Mouse (Mus musculus) C2C12 (cell line): Measurements from ENCODE around the gene Hbs1l.

ENCODE experiments used
- CEBPB ChIP-seq: IDR thresholded peaks from one replicate; pipeline ENCODE4 v1.6.1; 2011; ENCODE audit warnings: low read depth, mild to moderate bottlenecking, control low read depth, moderate library complexity
- CTCF ChIP-seq: IDR thresholded peaks from one replicate; pipeline ENCODE4 v1.5.1; 2011; ENCODE audit not compliant: control insufficient read depth, insufficient read depth, insufficient read length
- FOSL1 ChIP-seq: IDR thresholded peaks from one replicate; pipeline ENCODE4 v1.8.0; 2011; ENCODE audit warnings: mild to moderate bottlenecking, low read length; ENCODE audit not compliant: poor library complexity, insufficient read depth, severe bottlenecking
- MAX ChIP-seq: IDR thresholded peaks from one replicate; pipeline ENCODE4 v1.6.1; 2011; ENCODE audit warnings: mild to moderate bottlenecking, control low read depth
- MYOD1 ChIP-seq: IDR thresholded peaks from one replicate; pipeline ENCODE4 v1.6.1; 2011; ENCODE audit warnings: low read depth; ENCODE audit not compliant: control insufficient read depth, insufficient read length
- MYOG ChIP-seq: IDR thresholded peaks from one replicate; pipeline ENCODE4 v1.6.1; 2011; ENCODE audit not compliant: control insufficient read depth, insufficient read length; ENCODE audit errors: extremely low read depth
- USF1 ChIP-seq: IDR thresholded peaks from one replicate; pipeline ENCODE4 v1.6.1; 2011; ENCODE audit warnings: low read depth, mild to moderate bottlenecking, control low read depth, moderate library complexity

- TF ChIP-seq MAX: no peak
- no peak for TF ChIP-seq CTCF
- TF ChIP-seq USF1: no peak
- no peak for TF ChIP-seq CEBPB
- TF ChIP-seq MYOD1: no peak
- no peak for TF ChIP-seq MYOG
- no peak for TF ChIP-seq FOSL1
These were observed 26.9 kb upstream of the Hbs1l start for GRCm38 (mm10) chr10:21268786-21269410.
